Mouse (Mus musculus) thymus, postnatal 0 days (tissue): ENCODE measurements at regions not wholly inside any gene's neighbourhood (a gene's known extent, or its start where the extent isn't known, plus 50 kb on each side); places are given as distances from the start of the nearest gene placed in this dataset.

Experiments used
- DNase-seq: peaks from one replicate; pipeline ENCODE4 v3.0.0-alpha.2; 2015; ENCODE audit warnings: low spot score

- no peak for DNase-seq
Measured at GRCm38 (mm10) chr6:117566786-117567185, 274.2 kb upstream of the Zfp637 start.

DNA sequence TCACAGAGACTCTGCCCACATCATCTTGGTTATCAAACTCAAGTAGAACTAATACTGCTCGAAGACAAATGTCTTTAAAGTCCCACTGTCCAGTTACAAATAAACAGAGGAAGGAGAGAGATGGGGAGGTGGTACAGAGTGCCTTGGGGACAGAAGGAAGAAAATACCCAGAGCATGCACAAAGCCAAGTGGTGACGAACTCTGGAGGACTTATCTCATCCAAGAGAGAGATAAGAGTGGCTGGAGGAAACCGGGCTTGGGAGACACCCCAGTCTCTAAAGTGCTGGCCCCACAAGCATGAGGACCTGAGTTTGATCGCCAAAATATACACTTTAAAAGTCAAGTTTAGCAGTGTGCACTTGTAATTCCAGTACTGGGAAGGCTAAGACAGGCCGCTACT, 273.3 kb upstream of the Zfp637 start:
- DNase-seq = no peak

DNA sequence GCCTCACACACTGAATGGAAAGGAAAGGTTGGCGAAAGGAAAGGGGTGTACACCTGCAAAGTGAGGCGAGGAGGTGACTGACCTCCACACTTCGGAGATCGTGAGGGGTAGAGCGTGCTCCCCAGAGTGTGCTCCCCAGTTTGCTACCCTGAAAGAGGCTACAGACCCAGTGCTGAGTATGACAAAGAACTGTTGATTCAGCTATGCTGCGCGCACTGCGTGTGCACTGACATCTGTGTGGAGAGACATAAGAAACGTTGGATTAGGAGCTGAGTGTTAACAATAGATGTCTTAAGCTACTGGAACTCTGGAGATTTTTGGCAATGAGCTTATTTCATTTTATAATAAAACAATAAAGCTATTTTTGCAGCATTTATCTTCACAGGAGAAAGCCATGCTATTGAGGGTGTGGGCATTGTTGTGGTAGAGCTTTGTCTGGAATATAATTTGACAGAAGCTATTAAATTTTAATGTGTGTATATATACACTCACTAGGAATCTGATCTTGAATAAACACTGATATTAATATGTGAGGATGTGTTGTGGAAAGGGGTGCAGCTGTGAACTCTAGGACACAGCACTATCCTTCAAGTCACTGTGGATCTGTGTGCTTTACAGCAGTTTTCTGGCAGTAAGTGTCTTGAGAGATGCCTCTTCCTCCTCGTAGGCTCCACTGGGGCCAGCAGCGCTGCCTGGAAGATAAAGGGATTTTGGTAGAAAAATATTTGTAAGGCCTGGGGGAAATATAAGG, 271.2 kb upstream of the Zfp637 start:
- DNase-seq = no peak

DNA sequence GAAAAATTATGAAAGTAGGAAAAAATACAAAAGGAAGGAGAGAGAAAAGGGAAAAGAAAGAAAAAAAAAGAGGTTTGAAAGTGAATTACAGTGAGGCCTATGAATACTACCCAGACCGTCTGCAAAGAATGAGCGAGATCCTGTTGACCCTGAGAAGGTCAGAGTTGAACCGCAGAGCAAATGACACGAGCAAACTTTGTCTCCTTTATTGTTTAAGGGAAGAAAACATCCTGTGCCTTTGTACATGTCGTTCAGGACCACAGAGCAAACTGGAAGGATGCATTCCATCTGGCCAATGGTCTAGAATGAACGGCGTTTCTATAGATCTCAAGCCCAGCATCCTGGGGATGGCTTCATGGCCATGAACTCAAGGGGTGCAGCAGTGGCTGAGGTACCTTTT, 270.6 kb upstream of the Zfp637 start:
- DNase-seq = no peak

DNA sequence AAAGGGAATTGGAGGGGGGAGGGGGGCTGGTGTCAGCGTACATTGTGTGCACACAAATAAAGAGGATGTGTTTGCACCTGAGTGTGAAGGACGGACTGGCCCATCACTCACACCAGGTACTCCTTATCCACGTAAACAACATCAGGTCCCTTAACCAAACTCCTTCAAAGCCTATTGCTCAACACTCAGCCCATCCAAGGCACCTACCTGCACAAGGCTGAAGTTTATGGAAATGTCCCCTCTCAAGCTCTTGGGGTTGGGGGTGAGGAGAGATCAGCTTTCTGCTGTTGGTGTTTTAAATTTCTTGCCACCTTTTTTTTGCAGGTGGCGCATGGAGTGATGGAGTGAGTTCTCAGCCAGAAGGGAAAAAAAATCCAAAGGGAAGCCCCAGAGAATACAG, 270.2 kb upstream of the Zfp637 start:
- DNase-seq = no peak

DNA sequence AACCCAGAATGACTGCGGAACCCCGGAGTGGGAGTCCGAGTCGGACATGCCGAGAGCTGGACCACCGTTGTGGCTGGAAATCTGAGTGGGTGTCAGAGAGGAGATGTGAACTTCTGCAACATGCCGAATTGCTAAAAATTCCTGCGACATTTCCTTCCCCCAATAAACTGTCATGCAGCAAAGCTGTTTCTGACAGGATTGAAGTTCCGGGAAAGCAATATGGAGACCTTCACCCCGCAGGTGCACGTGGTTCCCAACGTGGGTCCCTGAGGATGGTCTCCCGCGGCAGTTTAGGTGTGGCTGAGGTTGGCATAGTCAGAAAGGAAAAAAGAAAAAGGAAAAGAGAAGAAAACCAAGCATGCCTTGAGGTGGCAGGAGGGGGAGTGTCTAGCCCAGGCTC, 269.0 kb upstream of the Zfp637 start:
- DNase-seq = no peak

DNA sequence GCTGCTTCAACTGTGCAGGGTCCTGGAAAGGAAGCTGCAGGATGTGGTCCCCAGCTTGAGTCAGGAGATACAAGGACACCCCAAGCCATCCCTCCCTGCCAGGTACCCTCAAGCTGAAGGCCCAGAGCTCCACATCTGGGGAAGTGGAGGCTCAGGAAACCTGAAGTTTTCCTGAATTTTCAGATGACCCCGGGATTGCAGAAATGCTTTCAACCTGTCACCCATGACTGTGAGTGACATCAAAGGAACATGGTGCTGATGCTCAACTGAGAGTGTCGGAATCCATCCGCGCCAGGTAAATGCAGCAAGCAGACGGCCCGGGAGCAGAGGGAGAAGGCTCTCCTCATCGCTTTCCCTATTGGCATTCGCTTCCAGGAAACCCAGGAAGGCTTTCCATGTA, 267.6 kb upstream of the Zfp637 start:
- no peak for DNase-seq

DNA sequence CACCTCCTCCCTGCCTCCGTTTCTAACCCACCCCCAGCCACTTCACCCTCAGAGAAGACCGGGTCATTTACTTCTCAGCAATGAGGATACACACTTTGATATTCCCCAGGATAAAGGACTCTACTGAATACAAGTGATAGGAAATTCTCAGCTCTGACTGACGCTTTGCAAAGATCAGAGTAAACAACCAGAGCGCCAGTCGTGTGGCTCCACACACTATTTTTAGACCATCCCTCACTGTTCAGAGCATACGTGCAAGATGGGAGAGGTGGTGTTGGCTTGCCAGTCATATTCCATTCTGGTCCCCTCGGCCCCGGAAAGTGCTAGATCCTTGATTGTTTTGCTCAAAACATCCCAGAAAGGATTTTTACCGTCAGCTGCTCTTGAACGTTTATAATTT, 266.8 kb upstream of the Zfp637 start:
- DNase-seq = no peak

- no peak for DNase-seq
Measured at GRCm38 (mm10) chr6:117575057-117575456, 265.9 kb upstream of the Zfp637 start.

DNA sequence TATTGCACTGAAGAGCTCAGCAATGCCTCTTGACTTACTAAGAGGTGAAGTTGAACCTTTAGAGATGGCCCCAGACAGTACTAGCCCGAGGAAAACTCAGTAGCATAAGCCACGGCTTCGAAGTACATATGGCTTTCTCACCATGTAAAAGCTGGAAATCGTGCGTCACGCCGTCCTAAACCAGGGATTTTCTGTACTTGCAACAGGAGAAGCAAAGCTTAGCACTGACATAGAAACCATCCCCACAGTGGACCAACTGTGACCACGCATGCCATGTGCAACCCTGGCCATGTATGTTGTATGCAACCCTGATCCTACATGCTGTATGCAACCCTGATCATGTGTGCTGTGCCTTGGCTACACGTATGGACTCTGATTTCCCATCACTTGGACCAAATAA, 265.0 kb upstream of the Zfp637 start:
- no peak for DNase-seq

- no peak for DNase-seq
Measured at GRCm38 (mm10) chr6:117577539-117578521, 263.1 kb upstream of the Zfp637 start.

DNA sequence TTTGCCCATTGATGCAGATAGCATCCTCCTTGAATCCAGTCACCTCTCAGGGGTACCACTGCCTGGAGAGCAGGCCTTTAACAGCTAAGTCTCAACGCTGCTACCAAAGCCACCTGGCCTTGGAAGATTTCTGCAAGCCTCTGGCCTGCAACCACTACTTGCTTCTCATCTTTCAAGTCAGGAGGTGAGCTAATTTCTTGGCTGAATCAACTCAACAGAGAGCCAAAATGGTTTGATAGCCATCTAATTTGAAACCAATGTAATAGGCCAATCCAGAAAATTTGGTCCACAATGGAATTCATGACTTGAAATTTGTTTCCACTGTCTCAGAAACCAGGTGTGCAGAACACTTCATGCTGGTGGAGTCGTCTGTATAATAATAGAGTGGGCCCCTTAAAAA, 260.0 kb upstream of the Zfp637 start:
- no peak for DNase-seq

DNA sequence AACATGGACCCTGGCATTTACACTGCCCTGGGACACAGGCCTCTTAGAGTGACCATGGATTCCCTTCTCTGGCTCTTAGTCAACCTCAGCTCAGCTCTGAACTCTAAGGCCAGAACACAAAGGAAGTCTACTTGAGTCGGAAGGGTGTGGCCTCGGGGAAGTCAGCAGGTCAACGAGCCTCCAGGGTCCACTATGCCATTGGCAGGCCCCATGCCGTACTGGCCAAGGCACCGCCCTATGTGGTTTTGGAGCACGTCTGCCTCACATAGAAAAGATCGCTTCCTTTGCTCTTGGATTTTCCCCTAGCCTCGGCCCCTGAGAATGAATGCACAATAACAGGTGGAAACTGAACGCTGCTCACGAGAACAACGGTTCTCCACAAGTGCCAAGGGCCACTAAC, 257.9 kb upstream of the Zfp637 start:
- no peak for DNase-seq

- DNase-seq = no peak
Measured at GRCm38 (mm10) chr6:117584563-117584962, 256.4 kb upstream of the Zfp637 start.

- DNase-seq = no peak
Measured at GRCm38 (mm10) chr6:117596166-117596840, 244.7 kb upstream of the Zfp637 start.

- no peak for DNase-seq
Measured at GRCm38 (mm10) chr6:117604834-117605233, 236.1 kb upstream of the Zfp637 start.

DNA sequence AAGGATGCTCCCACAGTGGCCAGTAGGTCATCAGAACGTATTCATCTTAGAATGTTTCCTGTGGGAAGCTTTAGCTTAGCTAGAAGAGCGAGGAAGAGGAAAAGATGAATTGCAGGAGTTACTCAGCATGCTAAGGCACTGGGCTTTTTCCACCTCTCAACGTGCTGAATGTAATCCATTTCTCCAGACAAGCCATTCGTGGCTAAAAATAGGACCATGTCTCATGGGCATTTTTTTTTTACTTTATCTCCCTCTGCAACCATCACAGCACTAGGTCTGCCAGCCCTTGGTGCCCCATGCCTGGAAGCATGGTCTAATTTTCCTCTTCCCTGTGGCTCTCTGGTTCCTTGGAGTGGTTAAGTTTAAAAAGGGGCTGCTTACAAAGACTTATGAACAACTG, 235.3 kb upstream of the Zfp637 start:
- no peak for DNase-seq

DNA sequence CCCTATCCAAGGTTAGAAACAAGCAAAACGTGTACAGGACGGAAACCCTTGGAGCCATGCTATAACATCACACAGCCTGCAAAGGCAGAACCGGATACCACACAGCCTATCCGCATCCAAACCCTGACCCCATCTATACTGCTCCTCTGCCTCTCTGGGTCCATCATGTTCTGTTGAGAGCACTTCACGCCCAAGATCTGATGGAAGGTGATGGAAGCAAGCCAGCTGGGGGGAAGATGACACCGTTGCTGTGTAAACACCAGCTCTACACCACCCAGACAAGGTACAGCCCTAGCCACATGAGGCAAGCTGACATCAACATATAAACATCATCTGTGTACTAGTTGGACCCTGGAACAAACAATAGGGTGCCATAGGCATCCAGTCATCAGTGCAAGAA, 234.8 kb upstream of the Zfp637 start:
- no peak for DNase-seq

DNA sequence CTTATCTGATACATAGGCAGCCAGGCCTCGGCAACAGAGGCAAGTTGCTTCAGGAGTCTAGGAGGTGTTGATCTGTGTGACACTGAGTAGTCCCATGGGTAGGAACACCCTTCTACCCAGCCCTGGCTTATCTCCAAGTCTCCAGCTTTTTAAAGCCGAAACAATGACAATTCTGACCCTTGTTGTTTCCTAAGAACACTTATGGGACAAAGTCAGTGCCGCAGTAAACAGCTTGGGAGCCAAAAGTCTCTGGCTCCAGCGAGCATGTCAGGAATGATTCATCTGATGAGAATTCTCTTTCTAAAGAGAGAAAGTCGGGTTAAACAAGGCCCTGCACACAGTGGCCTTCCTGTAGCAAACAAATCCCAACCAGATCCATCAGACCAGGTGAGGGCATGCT, 234.0 kb upstream of the Zfp637 start:
- no peak for DNase-seq

GRCm38 (mm10) chr6:117609476-117610404, 231.2 kb upstream of the Zfp637 start:
- no peak for DNase-seq

- DNase-seq = no peak
Measured at GRCm38 (mm10) chr6:117611281-117611680, 229.7 kb upstream of the Zfp637 start.
